Mouse (Mus musculus) ES-E14 (cell line): ENCODE measurements at regions not wholly inside any gene's neighbourhood (a gene's known extent, or its start where the extent isn't known, plus 50 kb on each side); places are given as distances from the start of the nearest gene placed in this dataset.

Experiments used
- DNase-seq: peaks from one replicate; pipeline ENCODE4 v3.0.0-alpha.2; 2013; ENCODE audit warnings: low read depth, low spot score
- H3K27ac ChIP-seq: 2 replicates; pipeline ENCODE4 v1.5.1; 2012; ENCODE audit warnings: low read depth, mild to moderate bottlenecking, low read length, moderate library complexity, mixed read lengths; ENCODE audit not compliant: poor library complexity, insufficient read depth, severe bottlenecking
- H3K36me3 ChIP-seq: 2 replicates; pipeline ENCODE4 v1.6.1; 2012; ENCODE audit warnings: mild to moderate bottlenecking, low read length, moderate library complexity, mixed read lengths; ENCODE audit not compliant: control insufficient read depth, poor library complexity, insufficient read depth, severe bottlenecking
- H3K4me1 ChIP-seq, 2 experiments: fragments of 150-350 bp in 1 of 2; sonication (generic) in 1 of 2; 2 replicates each; pipeline ENCODE4 v1.6.1; 2012; ENCODE audit warnings: low read length in 2 of 2, mild to moderate bottlenecking in 1 of 2, mixed read lengths in 1 of 2; ENCODE audit not compliant: control insufficient read depth in 2 of 2, insufficient read depth in 2 of 2, poor library complexity in 1 of 2
- H3K4me3 ChIP-seq, 2 experiments: fragments of 150-350 bp in 1 of 2; sonication (generic) in 1 of 2; 2 replicates each; pipeline ENCODE4 v1.5.1; 2012; ENCODE audit warnings: low read length in 2 of 2, low read depth in 1 of 2, mild to moderate bottlenecking in 1 of 2, mixed read lengths in 1 of 2; ENCODE audit not compliant: insufficient read depth in 1 of 2, poor library complexity in 1 of 2, severe bottlenecking in 1 of 2
- H3K9ac ChIP-seq: 2 replicates; pipeline ENCODE4 v1.6.1; 2012; ENCODE audit warnings: low read depth, mild to moderate bottlenecking, low read length, mixed read lengths; ENCODE audit not compliant: poor library complexity, insufficient read depth, severe bottlenecking
- H3K9me3 ChIP-seq: fragments of 150-350 bp; sonication (generic); 2 replicates; pipeline ENCODE4 v1.6.1; 2012; ENCODE audit warnings: low read depth, mild to moderate bottlenecking, low read length; ENCODE audit not compliant: control insufficient read depth, insufficient read depth
- CHD2 ChIP-seq: IDR thresholded peaks from 2 replicates; pipeline ENCODE4 v1.6.1; 2014; ENCODE audit warnings: mild to moderate bottlenecking, low read depth, low read length, inconsistent platforms
- HCFC1 ChIP-seq: IDR thresholded peaks from 2 replicates; pipeline ENCODE4 v1.6.1; 2012; ENCODE audit warnings: low read length, inconsistent platforms, borderline replicate concordance; ENCODE audit not compliant: insufficient read depth
- MAFK ChIP-seq: IDR thresholded peaks from 2 replicates; pipeline ENCODE4 v1.6.1; 2014; ENCODE audit warnings: mild to moderate bottlenecking, low read depth, low read length, inconsistent platforms; ENCODE audit not compliant: insufficient read depth
- ZC3H11A ChIP-seq: IDR thresholded peaks from 2 replicates; pipeline ENCODE4 v1.6.1; 2012; ENCODE audit warnings: low read depth, mild to moderate bottlenecking, inconsistent platforms, low read length, borderline replicate concordance
- ZNF384 ChIP-seq: IDR thresholded peaks from 2 replicates; pipeline ENCODE4 v1.6.1; 2012; ENCODE audit warnings: low read depth, low read length, inconsistent platforms
- in situ Hi-C, 2 experiments: fragments of 600-800 bp; cut with MboI; formaldehyde crosslinking; loops; one replicate each; pipeline ENCODE4 v1.15.1; 2025; ENCODE audit warnings: low sequenced_read_pairs in 2 of 2, inconsistent platforms in 1 of 2; ENCODE audit not compliant: unreplicated experiment in 2 of 2

- H3K27ac ChIP-seq: no peak overlapping the region
- H3K36me3 ChIP-seq: no peaks in the 10 kb centered on the region
- no peak overlapping the region for H3K9ac ChIP-seq
- H3K9me3 ChIP-seq: no peaks in the 10 kb centered on the region
- TF ChIP-seq ZNF384: no peak
- in situ Hi-C loops: no loop called here
- DNase-seq: no peak
- H3K4me3 ChIP-seq: no peak overlapping the region
- H3K4me1 ChIP-seq: no peaks in the 10 kb centered on the region
Measured at GRCm38 (mm10) chr9:31538458-31539210, 74.4 kb upstream of the Tmem45b start.

- H3K9me3 ChIP-seq: no peaks in the 10 kb centered on the region
- peaks cover 0 to 3% of the 10 kb centered on the region in 2 experiments; a peak in 1 of 4 replicates for H3K4me1 ChIP-seq
- no peak overlapping the region for H3K9ac ChIP-seq
- TF ChIP-seq ZNF384 (no peak), CHD2 (no peak), HCFC1 (no peak), MAFK (no peak), ZC3H11A (no peak)
- H3K36me3 ChIP-seq: no peaks in the 10 kb centered on the region
- no peak for DNase-seq
- no peak overlapping the region for H3K4me3 ChIP-seq
- no peak overlapping the region for H3K27ac ChIP-seq
- in situ Hi-C loops: no loop called here
Measured at GRCm38 (mm10) chr9:31529021-31529420, 64.8 kb upstream of the Tmem45b start.

GRCm38 (mm10) chr9:31527216-31527615 lies 63.0 kb upstream of the Tmem45b start:
- in situ Hi-C loops: no loop called here

More at GRCm38 (mm10) chr9:31527216-31527615, 63.0 kb upstream of the Tmem45b start:
- Histone ChIP-seq H3K27ac (no peak overlapping the region), H3K4me1 (peaks cover 0 to 3% of the 10 kb centered on the region in 2 experiments; a peak in 1 of 4 replicates), H3K9ac (no peak overlapping the region), H3K9me3 (no peaks in the 10 kb centered on the region), H3K4me3 (no peak overlapping the region), H3K36me3 (no peaks in the 10 kb centered on the region)
- no peak for TF ChIP-seq ZC3H11A
- TF ChIP-seq ZNF384: no peak
- no peak for TF ChIP-seq MAFK
- no peak for TF ChIP-seq HCFC1
- no peak for DNase-seq
